Mouse (Mus musculus) cortical plate, adult 2 months (tissue): ENCODE measurements around the gene Hmgxb4.

Source experiments
- CTCF ChIP-seq: fragments of 200-500 bp; IDR thresholded peaks from 2 replicates; pipeline ENCODE4 v1.5.1; 2011; ENCODE audit warnings: mild to moderate bottlenecking, control low read depth, low read length; ENCODE audit not compliant: insufficient read depth; ENCODE audit errors: extremely low read depth
- POLR2A ChIP-seq: fragments of 200-500 bp; IDR thresholded peaks from 2 replicates; pipeline ENCODE4 v1.6.1; 2011; ENCODE audit warnings: mild to moderate bottlenecking, low read length, control low read depth; ENCODE audit not compliant: insufficient read depth; ENCODE audit errors: extremely low read depth

DNA sequence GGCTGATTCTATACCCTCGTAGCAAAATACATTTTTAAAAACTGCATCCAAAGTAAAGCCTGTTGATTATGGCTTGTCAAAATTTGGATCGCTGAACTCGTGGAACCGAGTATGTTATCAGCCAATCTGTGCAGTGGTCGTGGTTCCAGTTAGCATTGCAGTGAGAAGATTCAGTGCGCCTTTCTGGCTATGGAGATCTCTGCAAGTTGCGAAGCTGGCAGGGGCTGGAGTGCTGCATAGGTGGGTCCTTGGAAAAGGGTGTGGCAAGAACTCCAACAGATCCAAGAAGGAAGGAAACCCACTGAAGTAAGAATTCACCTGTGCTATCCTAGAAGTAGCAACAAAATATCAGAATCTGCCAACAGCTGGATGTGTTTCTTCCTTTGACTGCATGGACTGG, 1.4 kb downstream of the Hmgxb4 start:
- TF ChIP-seq CTCF (no peak), POLR2A (no peak)
